Mouse (Mus musculus): ENCODE results near the gene Atp5s.

DNA sequence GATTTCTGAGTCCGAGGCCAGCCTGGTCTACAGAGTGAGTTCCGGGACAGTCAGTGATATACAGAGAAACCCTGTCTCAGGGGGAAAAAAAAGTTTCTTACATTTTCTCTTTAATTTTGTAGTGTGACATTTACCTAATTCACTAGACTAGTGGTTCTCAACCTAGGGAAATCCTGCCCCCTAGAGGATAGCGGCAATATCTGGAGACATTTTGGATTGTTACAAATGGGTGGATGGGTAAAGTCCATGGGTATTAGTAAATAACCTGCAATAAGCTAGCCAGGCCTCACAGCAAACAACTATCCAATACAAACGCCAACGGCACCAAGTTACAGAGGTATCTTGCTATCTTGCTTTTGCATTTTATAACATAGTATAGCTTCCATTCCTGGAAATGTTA lies 28.0 kb upstream of the Atp5s start:
- no peak for TF ChIP-seq POLR2A (IDR thresholded peaks at IDR 0.05; ENCODE audit: borderline replicate concordance, extremely low read depth, low read depth, low read length)
- TF ChIP-seq CTCF (IDR thresholded peaks at IDR 0.05; ENCODE audit: insufficient read depth, low read length) = peak; percentile 18; the same call in 1 of the 2 replicates

Data from lung, adult 2 months (tissue).